Mouse (Mus musculus) layer of hippocampus, adult 9-11 months (tissue): ENCODE results near the gene Mb.

ENCODE experiments used
- DNase-seq: peaks from one replicate; pipeline ENCODE4 v3.0.0; 2022

Gene Mb

DNA sequence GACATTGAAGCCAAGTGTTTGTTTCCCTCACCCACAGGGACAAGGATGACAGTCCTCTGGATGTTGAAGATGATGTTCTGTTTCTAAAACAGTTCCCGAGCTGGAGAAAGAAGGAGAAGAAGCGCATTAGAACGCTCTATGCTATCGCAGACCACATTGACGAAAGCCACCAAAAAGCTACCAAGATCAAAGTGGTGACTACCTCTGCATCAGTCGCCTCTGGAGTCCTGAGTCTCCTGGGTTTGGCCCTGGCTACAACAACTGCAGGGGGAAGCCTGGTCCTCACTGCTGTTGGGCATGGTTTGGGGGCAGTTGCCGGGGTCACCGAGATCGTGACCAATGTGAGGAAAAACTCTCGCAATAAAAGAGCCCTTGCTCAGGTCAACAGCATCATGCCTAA, at the start of gene Mb:
Gene Mb, minus strand, starts transcription at position 101 of the 400 bp plus-strand sequence.
- DNase-seq = no peak

DNA sequence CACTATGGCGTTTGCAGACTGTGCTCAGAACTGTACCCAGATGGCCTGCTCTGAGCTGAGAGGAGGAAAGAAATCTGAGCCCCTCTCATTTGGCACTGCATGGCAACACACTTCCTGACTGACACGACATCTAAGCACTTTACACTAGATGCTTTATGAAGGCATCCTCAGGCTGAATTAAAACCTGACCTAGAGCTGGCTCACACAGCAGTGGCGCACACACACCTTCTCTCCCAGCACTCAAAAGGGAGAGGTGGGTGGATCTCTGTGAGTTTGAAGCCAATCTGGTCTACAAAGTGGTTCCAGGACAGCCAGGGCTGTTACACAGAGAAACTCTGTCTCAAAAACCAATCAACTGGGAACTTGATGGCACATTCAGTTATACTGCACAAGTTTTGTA, 49.3 kb upstream of the Mb start:
- DNase-seq = peak; percentile 34

DNA sequence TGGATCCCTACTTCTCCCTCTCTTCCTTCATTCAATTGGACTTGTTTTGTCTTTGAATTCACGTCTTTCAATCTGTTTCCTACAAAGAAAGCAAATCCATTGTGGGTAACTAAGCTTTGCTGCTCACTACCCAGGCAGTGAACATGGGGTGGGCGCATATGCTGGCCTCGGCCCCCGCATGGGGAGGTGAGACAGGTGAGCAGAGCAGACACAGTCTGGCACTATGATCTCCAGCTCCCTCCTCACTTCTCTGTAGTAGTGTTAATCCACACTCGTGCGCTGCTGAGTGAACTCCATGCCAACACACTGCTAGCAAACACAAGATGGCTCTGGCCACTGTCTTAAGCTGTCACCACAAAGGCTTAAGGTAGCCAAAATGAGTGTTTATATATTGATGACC, 46.9 kb upstream of the Mb start:
- DNase-seq = no peak

DNA sequence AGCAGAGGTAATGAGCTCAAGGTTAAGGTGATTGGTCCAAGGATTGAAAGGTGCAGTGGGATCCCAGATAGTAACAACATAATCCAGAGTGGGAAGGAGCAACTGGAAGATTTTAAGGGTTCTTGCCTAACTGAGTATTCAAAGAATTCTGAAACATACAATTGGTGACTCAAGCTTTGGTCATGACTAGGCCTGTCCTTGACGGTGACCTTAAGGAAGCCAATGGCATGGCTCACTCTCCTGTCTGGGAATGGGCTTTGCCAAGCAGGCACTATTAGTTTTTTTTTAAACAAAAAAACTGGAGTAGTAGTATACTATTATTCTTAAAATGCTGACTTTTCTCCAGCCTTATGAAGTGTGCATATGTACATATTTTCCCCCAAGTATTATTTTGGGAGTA, 44.7 kb upstream of the Mb start:
- DNase-seq = no peak

DNA sequence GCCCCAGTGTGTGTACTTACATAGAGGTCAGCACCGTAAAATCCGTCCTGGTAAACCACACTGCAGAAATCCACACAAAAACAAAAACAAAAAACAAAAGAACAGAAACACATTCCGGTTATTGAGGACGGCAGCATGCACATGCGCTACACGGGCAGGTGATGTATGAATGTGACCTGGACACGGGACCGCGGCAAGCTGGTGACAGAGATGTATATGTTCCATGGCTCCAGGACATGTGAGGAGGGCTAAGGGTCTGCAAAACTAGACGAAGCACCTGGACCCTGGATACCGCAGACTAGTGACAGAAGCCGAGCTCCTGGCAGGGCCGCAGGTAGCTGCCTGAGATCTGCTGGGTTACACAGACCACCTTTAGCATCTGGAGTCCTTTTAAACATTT, 44.0 kb upstream of the Mb start:
- no peak for DNase-seq

DNA sequence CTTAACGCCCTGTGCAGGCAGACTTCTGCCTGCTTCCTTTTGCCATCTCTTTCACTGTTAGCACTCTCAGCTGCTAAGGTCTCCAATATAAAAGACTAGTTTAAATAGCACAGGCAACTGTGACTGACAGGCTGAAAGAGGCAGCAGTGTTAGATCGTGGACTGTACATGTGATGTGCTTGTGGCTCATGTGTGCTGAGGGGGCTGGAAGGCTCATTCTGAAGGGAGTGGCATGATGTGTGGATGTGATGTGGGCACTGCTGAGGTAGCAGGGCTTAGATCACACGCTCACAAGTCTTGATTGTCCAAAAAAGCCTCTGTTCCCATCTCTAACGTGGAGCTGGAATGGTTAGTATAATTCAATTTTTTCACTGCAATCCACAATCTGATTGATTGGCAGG, 40.9 kb upstream of the Mb start:
- DNase-seq = no peak

DNA sequence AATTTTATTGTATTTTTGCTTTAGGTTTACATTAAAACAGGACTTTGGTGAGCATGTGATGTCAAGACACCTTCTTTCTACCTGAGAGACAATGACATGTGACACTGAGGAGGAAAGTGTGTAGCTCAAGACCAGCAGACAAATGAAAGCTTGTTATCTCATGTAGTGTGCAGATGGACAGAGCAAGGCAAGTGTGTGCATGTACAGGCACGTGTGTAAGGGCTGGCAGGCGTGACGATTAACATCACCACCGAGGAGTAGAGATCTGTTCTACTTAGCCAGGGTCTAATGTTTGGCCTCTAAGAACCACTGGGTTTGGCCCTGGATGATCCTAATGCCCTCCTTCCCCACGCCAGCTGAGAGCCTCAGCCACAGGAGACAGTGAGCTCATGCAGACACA, 40.1 kb upstream of the Mb start:
- DNase-seq = no peak

DNA sequence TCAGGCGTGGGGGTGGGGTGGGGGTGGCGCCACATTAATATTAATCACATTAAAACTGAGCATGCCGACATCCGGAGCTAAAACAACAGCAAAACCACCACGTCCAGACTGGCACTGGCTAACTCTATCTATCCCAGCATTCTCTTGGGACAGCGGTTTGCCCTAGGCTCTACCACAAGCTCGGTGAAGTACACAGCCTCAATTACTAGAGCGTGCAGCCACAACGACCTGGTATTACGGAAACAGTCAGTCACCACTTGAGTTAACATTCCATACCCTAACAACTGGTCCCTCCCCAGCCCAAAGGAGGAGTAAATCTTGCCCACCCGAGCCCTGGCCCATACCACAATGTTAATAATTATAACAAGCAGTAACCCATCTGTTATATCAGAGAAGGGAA, 38.8 kb upstream of the Mb start:
- DNase-seq = no peak

DNA sequence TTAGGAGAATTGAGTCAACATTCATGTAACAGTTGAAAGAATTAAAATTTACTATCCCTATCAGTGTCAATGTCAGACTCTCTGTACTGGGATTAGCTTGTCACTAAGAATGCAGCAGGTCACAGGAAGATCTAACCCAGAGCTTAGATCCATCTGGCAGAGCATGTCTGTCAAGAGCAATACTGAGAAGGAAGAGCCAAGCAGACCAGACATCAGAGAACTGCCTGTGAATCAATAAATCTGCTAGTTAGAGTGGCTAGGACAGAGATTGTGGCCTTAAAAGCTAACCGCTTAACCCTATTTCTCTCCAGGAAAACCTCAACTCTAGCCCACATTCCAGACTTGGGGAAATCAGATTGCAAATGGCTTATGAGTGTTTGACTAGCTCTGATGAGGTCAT, 36.0 kb upstream of the Mb start:
- no peak for DNase-seq

DNA sequence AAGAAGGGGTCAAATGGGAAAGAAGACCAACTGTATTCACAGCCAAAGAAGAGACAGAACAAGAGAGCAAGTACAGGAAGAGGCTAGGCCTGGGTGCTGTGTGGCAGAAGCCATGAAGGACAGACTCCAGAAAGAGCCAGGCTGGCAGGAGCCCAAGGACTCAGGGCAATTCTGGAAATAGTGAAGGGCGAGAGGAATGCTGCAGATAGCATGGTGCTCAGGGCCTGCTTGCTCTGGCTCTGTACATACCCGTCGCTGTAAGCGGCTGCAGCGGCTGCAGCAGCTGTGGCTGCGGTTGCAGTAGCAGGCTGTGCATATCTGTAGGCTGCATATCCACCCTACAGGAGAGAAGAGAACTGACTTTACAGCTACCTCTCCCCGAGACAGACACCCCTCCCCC, 35.3 kb upstream of the Mb start:
- DNase-seq = no peak

DNA sequence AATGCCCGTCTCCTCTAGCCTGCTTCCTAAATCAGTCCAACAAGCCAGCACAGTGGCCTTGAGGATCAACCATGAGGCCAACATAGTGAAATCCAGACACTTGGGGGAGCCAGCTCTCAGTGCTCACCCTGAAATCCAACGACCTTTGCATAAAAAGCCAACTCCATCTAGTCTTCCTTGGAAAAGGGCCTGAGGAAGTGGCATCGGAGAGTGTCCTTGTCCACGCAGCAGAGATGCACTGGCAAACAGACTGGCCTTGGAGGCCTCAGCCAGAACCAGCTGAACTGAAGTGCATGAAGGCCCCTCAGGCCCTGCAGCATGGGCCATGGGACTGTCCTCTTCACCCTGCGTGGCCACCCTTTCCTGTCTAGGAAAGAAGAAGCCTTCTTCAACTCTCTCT, 31.0 kb upstream of the Mb start:
- DNase-seq = no peak

DNA sequence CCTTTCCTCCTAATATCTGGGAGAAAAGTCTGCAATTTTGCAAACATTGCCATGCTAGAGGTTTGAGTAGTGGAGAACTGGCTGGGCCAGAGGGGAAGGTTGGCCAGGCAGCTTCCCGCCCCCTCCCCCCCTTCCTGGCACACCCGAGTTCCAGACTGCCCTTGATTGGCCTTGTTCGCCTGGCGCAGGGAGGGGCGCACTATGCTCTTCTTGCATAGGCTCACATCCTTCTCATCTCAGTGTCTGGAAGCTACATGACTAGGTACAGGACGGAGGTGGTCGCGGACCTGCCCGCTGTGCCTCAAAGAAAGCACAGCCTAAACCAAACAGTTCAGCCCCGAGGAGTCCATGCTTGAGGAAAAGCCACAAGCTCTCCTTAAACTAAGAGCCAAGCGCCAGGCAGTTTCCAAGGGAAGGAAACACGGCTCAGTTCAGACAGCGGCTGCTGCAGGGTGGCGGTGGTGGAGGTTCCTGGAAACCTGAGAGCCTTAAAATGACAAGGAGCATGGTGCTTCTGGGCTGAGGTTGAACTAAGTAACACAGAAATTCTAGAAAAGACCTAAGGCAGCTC, 30.3 kb upstream of the Mb start:
- no peak for DNase-seq

DNA sequence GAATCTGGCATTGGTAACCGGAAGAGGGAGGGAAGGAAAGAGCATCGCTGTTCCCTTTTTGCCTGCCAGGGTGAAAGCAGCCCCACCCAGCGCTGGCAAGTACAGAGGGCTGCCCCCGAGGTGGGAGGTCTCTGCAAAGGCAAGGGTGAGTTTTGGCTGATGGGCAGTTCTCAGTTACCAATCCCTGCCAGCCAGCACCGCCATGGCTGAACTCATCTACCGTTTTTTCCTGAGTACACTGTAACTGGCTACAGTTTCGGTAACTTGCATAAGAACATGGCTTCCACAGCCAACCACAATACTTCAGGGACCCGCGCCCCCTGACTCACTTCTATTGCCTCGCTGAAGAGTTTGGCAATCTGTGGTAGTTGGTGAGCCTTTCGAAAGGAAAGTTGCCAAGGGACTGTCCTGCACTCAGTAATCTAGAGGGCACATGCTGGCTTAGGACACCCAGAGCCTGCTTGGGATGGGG, 29.5 kb upstream of the Mb start:
- DNase-seq = no peak

DNA sequence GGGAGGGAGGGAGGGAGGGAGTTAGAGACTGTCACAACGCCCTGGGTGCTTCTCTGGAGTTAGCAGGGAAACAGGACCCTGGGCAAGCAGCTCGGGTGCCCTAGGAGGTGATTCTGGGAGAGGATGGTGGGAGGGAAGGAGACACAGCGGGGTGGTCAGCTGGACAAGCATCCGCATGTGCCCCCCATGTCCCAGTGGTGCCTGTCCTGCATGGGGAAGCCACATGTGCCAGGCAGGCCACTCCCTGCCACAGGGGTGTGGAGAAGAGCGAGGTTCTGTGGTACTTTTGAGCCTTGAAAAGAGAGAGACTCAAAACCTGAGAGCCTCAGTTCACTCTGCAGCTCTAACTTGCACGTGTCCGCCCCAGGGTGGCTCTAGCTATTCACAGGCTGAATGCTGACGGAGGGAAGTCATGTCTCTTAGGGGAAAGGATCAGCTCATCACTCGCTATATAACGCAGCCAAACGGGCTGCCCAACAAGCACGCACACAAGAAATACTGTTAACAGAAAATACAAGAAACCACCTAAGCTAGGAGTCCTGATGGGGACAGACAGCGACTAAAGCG, 28.9 kb upstream of the Mb start:
- DNase-seq = no peak

DNA sequence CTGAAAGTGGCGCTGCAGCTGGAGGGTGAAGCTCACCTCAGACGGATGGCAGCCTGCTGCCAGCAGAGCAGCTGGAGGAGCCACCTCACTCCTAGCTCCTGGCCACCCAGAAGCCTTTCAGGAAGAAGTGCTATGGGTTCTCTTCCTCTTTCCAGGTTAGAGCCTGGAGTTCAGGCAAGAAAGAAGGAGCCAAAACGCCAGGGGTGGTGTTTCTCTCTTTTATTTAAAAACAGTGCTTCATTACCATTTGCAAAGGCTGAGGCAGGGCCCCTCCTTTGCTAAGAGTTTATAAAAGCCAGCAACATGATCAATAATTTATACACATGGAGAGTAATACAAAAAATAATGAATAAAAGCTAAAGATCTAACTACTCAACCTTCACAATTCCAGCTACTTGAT, 28.3 kb upstream of the Mb start:
- DNase-seq = no peak

DNA sequence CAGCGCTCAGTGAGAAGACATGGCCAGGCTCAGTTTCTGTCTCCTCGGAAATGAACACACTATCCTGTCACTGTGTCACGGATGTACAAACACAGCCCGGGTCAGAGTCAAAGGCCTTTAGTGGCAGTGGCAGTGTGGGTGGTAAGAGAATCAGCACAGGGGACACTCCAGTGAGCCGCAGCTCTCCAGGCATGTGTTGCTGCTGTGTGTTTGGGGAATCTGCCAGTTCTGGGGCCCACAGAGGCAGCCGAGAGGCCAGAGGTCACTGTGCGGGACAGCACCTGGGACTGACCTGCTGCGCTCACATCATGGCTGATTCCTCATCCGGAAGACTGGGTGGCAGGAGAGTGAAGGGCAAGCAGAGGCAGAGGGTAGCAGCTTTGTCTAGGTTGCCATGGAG, 27.4 kb upstream of the Mb start:
- DNase-seq = no peak

DNA sequence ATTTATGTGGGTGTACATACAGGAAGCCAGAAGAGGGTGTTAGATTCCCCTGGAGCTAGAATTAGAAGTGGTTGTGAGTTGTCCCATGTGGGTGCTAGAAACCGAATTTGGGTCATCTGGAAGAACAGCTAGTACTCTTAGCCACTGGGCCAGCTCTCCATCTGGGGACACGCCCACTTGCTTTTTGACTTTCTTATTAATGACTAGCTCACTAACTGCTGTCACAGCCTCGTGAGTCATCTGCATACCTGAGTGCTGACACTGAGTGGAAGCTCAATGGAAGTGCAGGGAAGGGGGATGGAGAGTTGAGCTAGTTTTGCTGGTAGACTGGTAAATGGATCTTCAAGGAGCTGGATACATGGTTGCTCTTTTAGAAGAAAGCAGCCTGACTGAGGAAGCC, 26.1 kb upstream of the Mb start:
- DNase-seq = no peak

DNA sequence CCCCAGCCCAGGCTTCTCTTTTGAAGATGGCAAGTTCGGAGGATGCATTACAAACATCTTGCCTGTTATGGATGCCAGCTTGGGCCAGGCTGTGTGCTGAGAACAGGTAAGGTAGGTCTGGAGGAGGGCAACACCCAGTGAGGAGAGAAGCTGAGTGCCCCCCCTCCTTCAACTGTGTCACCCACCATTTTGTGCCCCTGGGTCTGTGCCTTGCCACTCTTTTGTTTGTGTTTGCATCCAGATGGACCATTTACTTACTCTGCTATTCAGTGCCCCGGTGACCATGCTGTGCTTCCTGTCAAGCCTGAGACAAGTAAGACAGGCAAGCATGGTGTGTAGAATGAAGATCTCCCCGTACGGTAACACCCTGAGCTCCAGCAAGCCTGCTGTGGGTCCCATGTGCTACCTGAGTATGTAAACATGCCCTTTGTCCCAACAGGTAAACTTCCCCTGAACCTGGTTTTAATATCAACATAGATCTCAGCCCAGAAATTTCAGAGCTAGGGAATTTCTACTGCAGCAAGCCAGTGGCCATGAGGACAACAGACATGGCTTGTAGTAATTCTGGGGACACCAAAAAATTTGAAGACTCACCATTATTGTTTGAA, 22.2 kb upstream of the Mb start:
- no peak for DNase-seq

DNA sequence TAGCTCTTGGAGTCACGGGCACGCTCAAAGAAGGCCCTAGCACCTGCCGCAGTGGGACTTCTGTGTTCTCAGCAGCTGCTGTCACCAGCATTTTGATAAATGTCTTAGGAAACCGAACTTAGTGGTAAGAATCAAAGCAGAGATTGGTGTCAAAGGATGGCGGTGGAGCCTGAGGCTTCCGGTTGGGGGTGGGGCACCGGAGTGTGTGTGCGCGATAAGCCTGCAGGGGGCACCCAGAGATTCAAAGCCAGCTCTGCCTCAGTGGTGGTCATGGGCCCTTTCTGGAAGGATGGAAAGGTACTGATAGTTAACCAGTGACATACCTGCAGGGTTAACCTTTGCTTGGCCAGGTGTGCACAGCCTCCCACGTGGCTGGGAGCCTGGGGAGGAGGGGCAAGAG, 21.0 kb upstream of the Mb start:
- DNase-seq = no peak

DNA sequence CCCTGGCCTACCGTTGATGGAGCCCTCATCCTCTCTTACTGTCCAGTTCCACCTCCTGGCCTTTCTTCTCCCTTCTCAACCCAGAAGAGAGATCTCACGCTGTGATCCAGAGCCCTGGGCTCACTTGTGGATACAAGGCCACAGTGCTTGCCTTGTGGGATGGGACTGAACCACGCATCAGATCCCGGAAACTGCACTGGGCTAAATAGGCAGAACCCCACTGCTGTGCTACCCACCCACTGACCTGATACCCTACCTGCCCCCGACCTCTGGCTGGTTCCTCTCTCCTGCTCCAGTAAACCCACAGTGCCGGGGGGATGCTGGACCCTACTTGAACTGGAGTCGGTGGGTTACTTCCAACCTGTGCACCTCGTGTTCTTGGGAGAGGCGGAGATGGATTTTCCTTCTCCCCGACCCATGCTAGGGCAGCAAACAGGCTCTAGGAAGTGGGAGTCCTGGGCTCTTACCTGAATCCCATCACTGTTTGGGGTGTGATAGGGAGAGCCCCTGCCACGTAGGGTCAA, 20.3 kb upstream of the Mb start:
- DNase-seq = no peak

DNA sequence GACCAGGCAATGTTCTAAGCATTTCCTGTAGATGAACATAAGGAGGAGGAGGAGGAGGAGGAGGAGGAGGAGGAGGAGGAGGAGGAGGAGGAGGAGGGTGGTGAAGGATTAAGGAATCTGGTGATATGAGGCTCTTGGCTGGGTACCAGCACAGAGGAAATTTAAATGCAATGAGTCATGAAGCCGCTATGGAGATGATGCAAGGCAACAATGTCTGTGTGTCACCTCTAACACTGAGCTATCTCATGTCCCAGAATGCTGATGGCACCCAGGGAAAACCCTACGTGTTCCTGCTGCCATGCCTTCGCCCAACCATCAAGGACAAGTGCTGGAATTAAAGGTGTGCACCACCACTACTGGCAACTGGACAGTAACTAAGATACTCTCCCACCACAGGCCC, 18.5 kb upstream of the Mb start:
- DNase-seq = peak; percentile 62

DNA sequence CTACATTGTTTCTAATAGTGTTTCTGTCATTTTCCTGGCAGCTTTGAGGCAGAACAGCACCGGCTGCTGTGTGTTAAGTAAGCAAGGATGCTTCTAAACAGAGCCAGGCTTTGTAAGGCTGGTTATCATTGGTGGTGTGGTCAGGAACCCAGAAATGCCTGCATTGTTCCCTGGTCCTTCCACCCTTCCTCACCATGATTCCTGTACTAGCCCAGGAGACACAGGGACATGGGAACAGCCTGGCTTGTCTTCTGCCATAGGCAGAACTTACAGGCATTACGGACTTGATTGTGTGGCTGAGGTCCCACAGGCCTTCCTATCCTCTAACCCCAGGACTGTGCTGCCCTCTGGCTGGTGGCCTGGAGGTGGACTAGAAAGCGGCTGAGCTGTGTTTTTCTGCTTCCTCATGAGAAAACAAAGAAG, 18.0 kb upstream of the Mb start:
- peak; percentile 80 for DNase-seq

DNA sequence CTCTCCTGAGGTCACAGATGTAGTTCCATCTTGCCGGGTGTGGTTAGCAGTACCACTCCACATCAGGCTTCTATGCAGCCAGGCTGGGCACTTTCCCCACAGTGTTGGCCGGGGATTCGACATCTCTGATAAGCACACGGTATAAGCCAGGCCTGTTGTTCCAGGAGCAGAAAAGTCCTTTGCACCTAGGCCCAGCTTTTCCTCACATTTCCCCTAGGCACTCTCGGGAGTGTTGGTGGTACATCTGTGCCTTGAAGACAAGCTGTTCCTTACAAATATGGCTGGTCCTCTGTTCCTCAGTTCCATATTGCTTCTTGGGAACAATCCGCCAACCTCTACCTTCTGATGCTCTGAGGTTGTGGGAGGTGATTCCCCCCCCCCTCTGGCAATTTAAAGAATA, 15.8 kb upstream of the Mb start:
- DNase-seq = peak; percentile 67

DNA sequence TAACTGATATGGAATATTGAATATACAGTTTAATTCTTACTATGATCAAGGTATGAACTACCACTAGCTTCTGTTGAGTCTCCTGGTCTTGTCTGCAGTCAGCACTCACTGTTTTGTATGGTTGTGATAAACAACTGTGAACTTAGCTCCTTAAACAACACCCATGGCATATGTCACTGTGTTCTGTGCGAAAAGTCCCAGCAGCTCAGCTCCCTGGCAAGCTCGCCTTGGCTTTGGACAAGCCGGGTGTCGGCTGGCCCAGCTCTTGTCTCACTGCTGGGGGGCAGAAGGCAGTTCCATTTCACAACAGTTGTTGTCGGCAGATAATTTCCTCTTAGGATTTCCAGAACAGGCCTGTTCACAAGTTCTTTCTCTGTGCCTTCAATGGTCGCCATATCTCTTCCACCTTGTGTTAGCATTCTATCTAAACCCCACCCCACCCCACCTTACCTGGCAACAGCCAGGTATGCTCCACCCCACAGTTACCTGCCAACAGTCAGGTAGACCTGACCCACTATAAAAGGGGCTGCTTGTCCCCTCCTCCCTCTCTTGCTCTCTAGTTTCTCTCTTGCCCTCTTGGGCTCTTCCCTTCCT, 14.9 kb upstream of the Mb start:
- no peak for DNase-seq
